Mouse (Mus musculus) hindbrain, embryonic 16.5 days (tissue): ENCODE results near the gene Rccd1. TPM values are rescaled to one million over a fixed set of nuclear protein-coding genes. Genes with fewer than 3 reads are reported as not detected.

Experiments
- ATAC-seq: fragments of 200-750 bp; cut with Nextera tagmentation; 2 replicates; pipeline ENCODE4 v1.8.0; 2017; ENCODE audit warnings: moderate TSS enrichment, moderate library complexity
- H3K27ac ChIP-seq: fragments of 300-500 bp; sonication (generic); 2 replicates; pipeline ENCODE4 v1.5.1; 2014; ENCODE audit warnings: low read depth, mild to moderate bottlenecking, control low read depth, low read length, moderate library complexity
- H3K27me3 ChIP-seq: fragments of 300-500 bp; sonication (generic); replicated peaks from 2 replicates; pipeline ENCODE4 v1.6.1; 2014; ENCODE audit warnings: low read length; ENCODE audit not compliant: control insufficient read depth, insufficient read depth
- H3K36me3 ChIP-seq: fragments of 300-500 bp; sonication (generic); 2 replicates; pipeline ENCODE4 v1.6.1; 2014; ENCODE audit warnings: mild to moderate bottlenecking, low read length, moderate library complexity, mixed read lengths; ENCODE audit not compliant: control insufficient read depth, insufficient read depth
- H3K4me1 ChIP-seq: fragments of 300-500 bp; sonication (generic); 2 replicates; pipeline ENCODE4 v1.6.1; 2014; ENCODE audit warnings: low read depth, low read length; ENCODE audit not compliant: control insufficient read depth, insufficient read depth
- H3K4me2 ChIP-seq: fragments of 300-500 bp; sonication (generic); 2 replicates; pipeline ENCODE4 v1.6.1; 2014; ENCODE audit warnings: mild to moderate bottlenecking, low read length, control low read depth, moderate library complexity
- H3K4me3 ChIP-seq: fragments of 300-500 bp; sonication (generic); 2 replicates; pipeline ENCODE4 v1.5.1; 2014; ENCODE audit warnings: mild to moderate bottlenecking, low read length, control low read depth, moderate library complexity
- H3K9ac ChIP-seq: fragments of 300-500 bp; sonication (generic); 2 replicates; pipeline ENCODE4 v1.6.1; 2014; ENCODE audit warnings: low read depth, mild to moderate bottlenecking, control low read depth, low read length, moderate library complexity
- H3K9me3 ChIP-seq: fragments of 300-500 bp; sonication (generic); 2 replicates; pipeline ENCODE4 v1.6.1; 2014; ENCODE audit warnings: mild to moderate bottlenecking, low read length, moderate library complexity; ENCODE audit not compliant: control insufficient read depth
- WGBS: fragments of 180-500 bp; shearing (Covaris S2); extraction: QIAGEN DNeasy Blood & Tissue Kit; methylation state at CpG from one replicate; pipeline ENCODE4 v1.1.7; 2014; 5-methylcytosine and 5-hydroxymethylcytosine counted together
- polyA plus RNA-seq: library from polyadenylated mRNA; unstranded; fragments of >200 nt; fragmentation: Nextera tagmentation; extraction: Ambion mirVana; gene quantifications from 2 replicates; pipeline ENCODE4 v1.2.1, GENCODE M21; 2015

Gene Rccd1
- polyA plus RNA-seq, 1 experiment from 2014 or later, result 11.5 TPM

- Histone ChIP-seq H3K4me1 (no peaks in the 10 kb centered on the region), H3K4me3 (no peak overlapping the region), H3K4me2 (no peak overlapping the region), H3K9me3 (no peaks in the 10 kb centered on the region), H3K36me3 (peaks cover 56% of the 10 kb centered on the region), H3K27me3 (no peaks in the 10 kb centered on the region), H3K27ac (no peak overlapping the region), H3K9ac (no peak overlapping the region)
- 93% methylated on average over 3 of the region's 3 CpGs for WGBS
- no peak for ATAC-seq
Measured at GRCm38 (mm10) chr7:80283226-80283918, 40.9 kb downstream of the Rccd1 start.

DNA sequence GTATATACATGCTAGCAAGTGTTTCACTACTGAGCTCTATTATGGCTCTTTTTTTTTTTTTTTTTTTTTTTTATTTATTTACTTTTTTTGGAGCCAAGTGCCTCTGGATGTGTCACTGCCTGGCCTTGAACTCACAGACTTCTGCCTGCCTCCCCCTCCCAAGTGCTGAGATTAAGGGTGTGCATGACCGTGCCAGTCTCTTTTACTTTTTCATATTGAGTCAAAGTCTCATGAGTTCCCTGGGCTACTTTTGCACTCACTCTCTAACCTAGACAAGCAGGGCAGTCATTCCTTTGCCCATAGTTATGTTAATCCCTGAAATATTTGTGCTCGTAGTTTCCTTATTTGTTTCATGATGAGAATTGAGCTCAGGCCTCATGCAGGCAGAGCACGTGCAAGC is 42.6 kb downstream of the Rccd1 start:
- WGBS, result 90% methylated on average over 3 of the region's 3 CpGs
- no peak overlapping the region for H3K27ac ChIP-seq
- no peaks in the 10 kb centered on the region for H3K27me3 ChIP-seq
- no peaks in the 10 kb centered on the region for H3K9me3 ChIP-seq
- H3K36me3 ChIP-seq, result peaks cover 57% of the 10 kb centered on the region
- no peaks in the 10 kb centered on the region for H3K4me1 ChIP-seq
- no peak for ATAC-seq
- H3K4me3 ChIP-seq, result no peak overlapping the region
- H3K4me2 ChIP-seq, result no peak overlapping the region
- no peak overlapping the region for H3K9ac ChIP-seq

GRCm38 (mm10) chr7:80280998-80281397 is 43.3 kb downstream of the Rccd1 start:
- Histone ChIP-seq H3K9ac (no peak overlapping the region), H3K27me3 (no peaks in the 10 kb centered on the region), H3K4me2 (no peak overlapping the region), H3K27ac (no peak overlapping the region), H3K36me3 (peaks cover 60% of the 10 kb centered on the region), H3K4me1 (no peaks in the 10 kb centered on the region), H3K9me3 (no peaks in the 10 kb centered on the region), H3K4me3 (no peak overlapping the region)
- 88% methylated on average over 2 of the region's 2 CpGs for WGBS
- no peak for ATAC-seq

GRCm38 (mm10) chr7:80280032-80280431 is 44.2 kb downstream of the Rccd1 start:
- Histone ChIP-seq H3K9me3 (peaks cover 3% of the 10 kb centered on the region), H3K4me2 (no peak overlapping the region), H3K27ac (no peak overlapping the region), H3K4me1 (no peaks in the 10 kb centered on the region), H3K27me3 (no peaks in the 10 kb centered on the region), H3K9ac (no peak overlapping the region), H3K4me3 (no peak overlapping the region), H3K36me3 (peaks cover 58% of the 10 kb centered on the region)
- no peak for ATAC-seq
- WGBS, result 89% methylated on average over 10 of the region's 10 CpGs

GRCm38 (mm10) chr7:80276374-80276773 is 47.9 kb downstream of the Rccd1 start:
- no peaks in the 10 kb centered on the region for H3K27me3 ChIP-seq
- peaks cover 63% of the 10 kb centered on the region for H3K36me3 ChIP-seq
- no peak overlapping the region for H3K9ac ChIP-seq
- peaks cover 10% of the 10 kb centered on the region for H3K9me3 ChIP-seq
- no peak overlapping the region for H3K4me2 ChIP-seq
- no peak for ATAC-seq
- H3K4me3 ChIP-seq, result no peak overlapping the region
- H3K27ac ChIP-seq, result no peak overlapping the region
- WGBS, result 98% methylated on average over 4 of the region's 4 CpGs
- H3K4me1 ChIP-seq, result no peaks in the 10 kb centered on the region

DNA sequence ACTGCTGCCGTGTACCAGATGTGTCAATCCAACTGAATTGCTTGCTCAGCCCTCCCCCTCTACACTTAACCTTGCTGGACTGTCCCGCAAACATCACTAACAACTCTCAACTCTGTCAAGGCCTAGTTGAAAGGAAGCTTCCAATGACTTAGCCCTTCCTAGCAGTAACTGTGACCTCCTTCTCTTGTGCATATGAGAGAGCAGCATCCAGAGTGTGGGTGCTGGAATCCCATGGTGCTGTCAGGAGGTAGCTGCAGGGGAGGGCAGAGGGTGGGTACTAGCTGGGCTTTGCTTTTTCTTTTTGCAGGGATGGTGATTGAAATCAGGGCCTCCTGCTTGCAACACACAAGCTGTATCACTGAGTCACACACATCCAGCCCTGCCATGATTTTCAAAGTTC is 50.8 kb downstream of the Rccd1 start:
- H3K36me3 ChIP-seq, result peaks cover 51% of the 10 kb centered on the region

GRCm38 (mm10) chr7:80269751-80270255 is 54.5 kb downstream of the Rccd1 start:
- Histone ChIP-seq H3K4me2 (peak overlapping the region; percentile 81), H3K36me3 (peaks cover 44% of the 10 kb centered on the region), H3K27ac (peak overlapping the region; percentile 53), H3K9ac (peak overlapping the region; percentile 71), H3K4me3 (peak overlapping the region; percentile 60), H3K9me3 (peaks cover 5% of the 10 kb centered on the region), H3K4me1 (peaks cover 21% of the 10 kb centered on the region), H3K27me3 (no peaks in the 10 kb centered on the region)
- peak; percentile 63 for ATAC-seq
- WGBS, result under 1% methylated on average over 23 of the region's 23 CpGs

More for the DNA sequence above, 50.8 kb downstream of the Rccd1 start:
- WGBS, result 98% methylated on average over 2 of the region's 2 CpGs
- Histone ChIP-seq H3K4me2 (no peak overlapping the region), H3K9me3 (peaks cover 10% of the 10 kb centered on the region), H3K27me3 (no peaks in the 10 kb centered on the region), H3K4me3 (no peak overlapping the region), H3K9ac (no peak overlapping the region), H3K4me1 (peaks cover 19% of the 10 kb centered on the region), H3K27ac (no peak overlapping the region)
- no peak for ATAC-seq

GRCm38 (mm10) chr7:80268897-80269750 is 55.1 kb downstream of the Rccd1 start, which contains the start of gene Vps33b:
Gene Vps33b (plus strand): TSS chr7:80269649.
- peak; percentile 92 for ATAC-seq
- H3K9me3 ChIP-seq, result no peaks in the 10 kb centered on the region; the same call in 1 of the 2 replicates
- H3K27ac ChIP-seq, result peak within 1 kb of the TSS; percentile 53
- peaks cover 21% of the 10 kb centered on the region for H3K4me1 ChIP-seq
- 4% methylated on average over 21 of the region's 21 CpGs for WGBS
- peak within 1 kb of the TSS; percentile 71 for H3K9ac ChIP-seq
- H3K36me3 ChIP-seq, result peaks cover 44% of the 10 kb centered on the region
- peak within 1 kb of the TSS; percentile 81 for H3K4me2 ChIP-seq
- no peaks in the 10 kb centered on the region for H3K27me3 ChIP-seq
- peak within 1 kb of the TSS; percentile 60 for H3K4me3 ChIP-seq

- 79% methylated on average over 1 of the region's 1 CpGs for WGBS
- H3K27me3 ChIP-seq, result no peaks in the 10 kb centered on the region
- no peaks in the 10 kb centered on the region for H3K9me3 ChIP-seq
- H3K27ac ChIP-seq, result no peak overlapping the region
- no peak overlapping the region for H3K4me3 ChIP-seq
- peaks cover 32% of the 10 kb centered on the region for H3K36me3 ChIP-seq
- H3K4me1 ChIP-seq, result peaks cover 21% of the 10 kb centered on the region
- H3K9ac ChIP-seq, result no peak overlapping the region
- no peak overlapping the region for H3K4me2 ChIP-seq
- no peak for ATAC-seq
Measured at GRCm38 (mm10) chr7:80267764-80268163, 56.5 kb downstream of the Rccd1 start.
